Mouse (Mus musculus): Measurements from ENCODE around the gene Mettl24. TPM values are rescaled to one million over a fixed set of nuclear protein-coding genes. Genes with fewer than 3 reads are reported as not detected.

Mettl24 gene
- polyA plus RNA-seq, 1 experiment = 1.6 TPM

DNA sequence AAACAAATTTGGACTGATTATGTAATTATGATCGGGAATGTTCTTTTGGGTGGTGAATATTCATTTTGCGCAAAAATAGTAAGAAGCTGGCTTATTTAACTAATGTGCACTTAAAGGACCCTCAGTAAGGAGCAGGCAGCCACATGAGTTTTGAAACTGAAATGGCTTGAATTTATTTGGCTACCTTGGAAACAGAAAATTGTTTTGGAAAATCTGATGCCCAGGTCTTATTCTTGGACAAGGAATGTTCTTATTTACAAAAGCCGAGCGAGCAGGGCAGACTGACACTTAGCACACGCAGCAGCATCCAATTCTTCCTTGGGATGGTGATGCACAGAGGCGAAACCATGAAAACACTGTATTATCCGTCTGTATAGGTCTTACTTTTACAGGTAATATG, 28.0 kb downstream of the Mettl24 start:
- no peak for DNase-seq
- WGBS = 79% methylated on average over 7 of the region's 7 CpGs
- no peaks in the 10 kb centered on the region for H3K36me3 ChIP-seq (ENCODE audit: control insufficient read depth, insufficient read depth, low read length)
- H3K4me1 ChIP-seq (ENCODE audit: control insufficient read depth, insufficient read depth, low read length) = no peaks in the 10 kb centered on the region
- no peaks in the 10 kb centered on the region for H3K27me3 ChIP-seq (replicated peaks; ENCODE audit: control insufficient read depth, insufficient read depth, low read length)
- H3K4me3 ChIP-seq (ENCODE audit: insufficient read depth, low read depth, low read length) = no peak overlapping the region
- H3K27ac ChIP-seq (ENCODE audit: insufficient read depth, low read depth, low read length) = no peak overlapping the region
- no peak for TF ChIP-seq CTCF (conservative IDR thresholded peaks at IDR 0.05; ENCODE audit: insufficient read depth, insufficient read length, low read depth, low read length)
- no peak for TF ChIP-seq POLR2A (IDR thresholded peaks at IDR 0.05; ENCODE audit: low read depth, low read length)

DNA sequence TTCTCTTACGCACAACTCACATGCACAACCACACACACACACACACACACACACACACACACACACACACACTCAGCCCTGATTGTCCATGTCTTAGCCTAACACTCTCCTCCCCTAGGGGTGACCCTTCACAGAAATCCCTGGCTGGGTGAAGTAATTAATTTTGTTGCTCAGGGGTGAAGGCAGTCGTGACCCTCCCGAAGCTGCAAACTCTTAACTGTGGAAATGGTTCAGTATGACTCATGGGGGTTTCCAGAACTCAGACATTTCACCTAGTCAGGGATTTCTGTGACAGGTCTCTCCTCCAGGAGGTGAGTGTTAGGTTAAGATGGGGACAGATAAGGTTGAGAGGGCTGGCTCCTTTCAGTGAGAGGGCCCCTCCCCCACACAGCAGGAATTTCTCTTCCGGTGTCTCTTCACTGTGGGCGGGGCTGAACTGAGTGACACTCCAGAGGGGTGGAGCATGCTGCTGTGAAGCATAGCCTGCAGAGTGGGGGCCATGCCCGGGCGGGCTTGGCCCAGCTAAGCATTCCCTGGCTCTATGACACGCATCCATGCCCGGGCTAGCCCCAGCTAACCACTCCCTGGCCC, 30.0 kb downstream of the Mettl24 start:
- peak; percentile 15 for DNase-seq
- H3K27ac ChIP-seq (ENCODE audit: insufficient read depth, low read depth, low read length) = no peak overlapping the region
- no peaks in the 10 kb centered on the region for H3K27me3 ChIP-seq (replicated peaks; ENCODE audit: control insufficient read depth, insufficient read depth, low read length)
- no peaks in the 10 kb centered on the region for H3K36me3 ChIP-seq (ENCODE audit: control insufficient read depth, insufficient read depth, low read length)
- H3K4me3 ChIP-seq (ENCODE audit: insufficient read depth, low read depth, low read length) = no peak overlapping the region
- 29% methylated on average over 9 of the region's 9 CpGs for WGBS
- H3K4me1 ChIP-seq (ENCODE audit: control insufficient read depth, insufficient read depth, low read length) = no peaks in the 10 kb centered on the region
- no peak for TF ChIP-seq POLR2A (IDR thresholded peaks at IDR 0.05; ENCODE audit: low read depth, low read length)

DNA sequence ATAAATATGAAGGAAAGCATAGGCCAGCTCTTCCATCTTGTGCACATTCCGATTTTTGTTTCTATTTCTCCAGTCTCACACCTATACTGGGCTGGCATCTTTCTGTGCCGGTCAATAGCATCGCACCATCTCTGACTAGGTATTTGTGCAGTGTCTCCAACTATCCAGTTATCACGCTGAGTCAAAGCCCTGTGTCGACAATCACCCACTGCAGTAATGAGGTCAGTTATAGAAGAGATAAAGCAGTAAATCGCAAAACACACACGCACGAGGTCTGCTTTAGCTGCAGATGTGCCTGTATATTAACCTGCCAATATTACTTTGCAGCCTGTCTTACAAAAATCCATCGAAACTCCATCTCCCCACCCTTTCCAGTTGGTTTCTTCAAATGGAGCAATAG, 30.7 kb downstream of the Mettl24 start:
- TF ChIP-seq POLR2A (IDR thresholded peaks at IDR 0.05; ENCODE audit: low read depth, low read length) = no peak
- TF ChIP-seq CTCF (conservative IDR thresholded peaks at IDR 0.05; ENCODE audit: insufficient read depth, insufficient read length, low read depth, low read length) = no peak
- 91% methylated on average over 9 of the region's 9 CpGs for WGBS
- Histone ChIP-seq H3K27me3 (replicated peaks; ENCODE audit: control insufficient read depth, insufficient read depth, low read length) (no peaks in the 10 kb centered on the region), H3K4me3 (ENCODE audit: insufficient read depth, low read depth, low read length) (no peak overlapping the region), H3K36me3 (ENCODE audit: control insufficient read depth, insufficient read depth, low read length) (no peaks in the 10 kb centered on the region), H3K4me1 (ENCODE audit: control insufficient read depth, insufficient read depth, low read length) (no peaks in the 10 kb centered on the region), H3K27ac (ENCODE audit: insufficient read depth, low read depth, low read length) (no peak overlapping the region)
- no peak for DNase-seq

DNA sequence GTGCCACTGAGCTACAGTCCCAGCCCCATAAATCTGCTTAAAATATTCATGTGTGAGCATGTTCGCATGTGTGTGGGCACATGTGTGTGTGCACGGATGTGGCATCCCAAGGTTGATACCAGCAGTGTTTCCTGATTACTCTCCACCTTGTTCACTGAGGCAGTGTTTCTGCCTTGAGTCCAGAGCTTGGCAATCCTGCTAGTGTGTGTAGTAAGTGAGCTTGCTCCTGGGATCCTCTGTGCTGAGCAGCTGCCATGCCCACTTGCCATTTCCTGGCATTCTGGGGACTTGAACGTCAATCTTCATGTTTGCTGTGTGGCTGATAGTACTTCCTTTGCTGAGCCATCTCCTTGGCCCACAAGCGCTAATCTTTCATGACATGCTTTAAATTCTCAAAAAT, 32.1 kb downstream of the Mettl24 start:
- 88% methylated on average over 4 of the region's 4 CpGs for WGBS
- TF ChIP-seq CTCF (conservative IDR thresholded peaks at IDR 0.05; ENCODE audit: insufficient read depth, insufficient read length, low read depth, low read length) (no peak), POLR2A (IDR thresholded peaks at IDR 0.05; ENCODE audit: low read depth, low read length) (no peak)

DNA sequence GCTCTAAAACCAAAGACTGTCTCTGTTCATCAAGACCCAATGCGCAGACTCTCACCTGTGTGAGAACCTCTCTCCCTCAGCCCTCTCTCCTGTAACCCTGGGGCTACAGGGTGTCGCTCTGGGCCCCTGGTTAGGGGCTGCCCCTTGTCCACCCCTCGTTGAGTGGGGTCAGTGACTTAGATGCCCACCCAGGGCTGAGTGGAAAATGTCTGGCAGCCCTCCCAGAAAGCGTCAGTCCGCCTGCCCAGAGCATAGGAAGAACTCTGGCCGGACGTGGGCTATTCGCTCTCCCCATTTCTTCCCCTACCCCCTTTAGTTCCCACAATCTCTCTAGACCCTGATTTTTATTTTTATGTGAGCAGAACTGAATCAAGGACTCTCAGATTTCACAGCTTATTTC, 33.2 kb downstream of the Mettl24 start:
- Histone ChIP-seq H3K27me3 (replicated peaks; ENCODE audit: control insufficient read depth, insufficient read depth, low read length) (no peaks in the 10 kb centered on the region), H3K27ac (ENCODE audit: insufficient read depth, low read depth, low read length) (no peak overlapping the region), H3K4me3 (ENCODE audit: insufficient read depth, low read depth, low read length) (no peak overlapping the region), H3K36me3 (ENCODE audit: control insufficient read depth, insufficient read depth, low read length) (no peaks in the 10 kb centered on the region), H3K4me1 (ENCODE audit: control insufficient read depth, insufficient read depth, low read length) (no peaks in the 10 kb centered on the region)
- TF ChIP-seq POLR2A (IDR thresholded peaks at IDR 0.05; ENCODE audit: low read depth, low read length) (no peak), CTCF (conservative IDR thresholded peaks at IDR 0.05; ENCODE audit: insufficient read depth, insufficient read length, low read depth, low read length) (no peak)
- WGBS = 64% methylated on average over 8 of the region's 8 CpGs
- DNase-seq = no peak

More for the DNA sequence above, 32.1 kb downstream of the Mettl24 start:
- Histone ChIP-seq H3K27ac (ENCODE audit: insufficient read depth, low read depth, low read length) (no peak overlapping the region), H3K36me3 (ENCODE audit: control insufficient read depth, insufficient read depth, low read length) (no peaks in the 10 kb centered on the region), H3K4me3 (ENCODE audit: insufficient read depth, low read depth, low read length) (no peak overlapping the region), H3K27me3 (replicated peaks; ENCODE audit: control insufficient read depth, insufficient read depth, low read length) (no peaks in the 10 kb centered on the region), H3K4me1 (ENCODE audit: control insufficient read depth, insufficient read depth, low read length) (no peaks in the 10 kb centered on the region)
- no peak for DNase-seq

- Histone ChIP-seq H3K36me3 (ENCODE audit: control insufficient read depth, insufficient read depth, low read length) (no peaks in the 10 kb centered on the region), H3K27ac (ENCODE audit: insufficient read depth, low read depth, low read length) (no peak overlapping the region), H3K27me3 (replicated peaks; ENCODE audit: control insufficient read depth, insufficient read depth, low read length) (no peaks in the 10 kb centered on the region), H3K4me3 (ENCODE audit: insufficient read depth, low read depth, low read length) (no peak overlapping the region), H3K4me1 (ENCODE audit: control insufficient read depth, insufficient read depth, low read length) (no peaks in the 10 kb centered on the region)
- 68% methylated on average over 3 of the region's 3 CpGs for WGBS
- TF ChIP-seq CTCF (conservative IDR thresholded peaks at IDR 0.05; ENCODE audit: insufficient read depth, insufficient read length, low read depth, low read length) (no peak), POLR2A (IDR thresholded peaks at IDR 0.05; ENCODE audit: low read depth, low read length) (no peak)
- no peak for DNase-seq
Observed at GRCm38 (mm10) chr10:40716713-40717112, 33.6 kb downstream of the Mettl24 start.

GRCm38 (mm10) chr10:40718362-40718761, 35.3 kb downstream of the Mettl24 start:
- WGBS = 90% methylated on average over 13 of the region's 13 CpGs
- Histone ChIP-seq H3K4me1 (ENCODE audit: control insufficient read depth, insufficient read depth, low read length) (no peaks in the 10 kb centered on the region), H3K27me3 (replicated peaks; ENCODE audit: control insufficient read depth, insufficient read depth, low read length) (no peaks in the 10 kb centered on the region), H3K4me3 (ENCODE audit: insufficient read depth, low read depth, low read length) (no peak overlapping the region), H3K36me3 (ENCODE audit: control insufficient read depth, insufficient read depth, low read length) (no peaks in the 10 kb centered on the region), H3K27ac (ENCODE audit: insufficient read depth, low read depth, low read length) (no peak overlapping the region)
- DNase-seq = no peak
- TF ChIP-seq CTCF (conservative IDR thresholded peaks at IDR 0.05; ENCODE audit: insufficient read depth, insufficient read length, low read depth, low read length) (no peak), POLR2A (IDR thresholded peaks at IDR 0.05; ENCODE audit: low read depth, low read length) (no peak)

All from kidney, adult 2 months (tissue).